Mouse (Mus musculus): ENCODE measurements around the gene Ctsd. TPM values are rescaled to one million over a fixed set of nuclear protein-coding genes. Genes with fewer than 3 reads are reported as not detected.
A peak's percentile ranks its signal among the peaks of the same experiment; 100 is the strongest.

Gene Ctsd
- polyA plus RNA-seq, 1 experiment from 2014 or later: 145 TPM

- Histone ChIP-seq H3K27me3 (ENCODE audit: low read depth, poor library complexity, severe bottlenecking) (no peaks in the 10 kb centered on the region), H3K27ac (replicated peaks) (no peak within 1 kb of the TSS), H3K4me3 (no peak within 1 kb of the TSS), H3K4me1 (peaks cover 20% of the 10 kb centered on the region), H3K36me3 (peaks cover 82% of the 10 kb centered on the region), H3K9me3 (replicated peaks) (no peaks in the 10 kb centered on the region)
- DNase-seq (ENCODE audit: low spot score): no peak
- WGBS: 95% methylated on average over 5 of the region's 5 CpGs
These were observed 5.3 kb downstream of the Ctsd start, which contains the start of gene Gm49369 for GRCm38 (mm10) chr7:142382567-142382966. Gm49369 (minus strand) TSS chr7:142382667.

DNA sequence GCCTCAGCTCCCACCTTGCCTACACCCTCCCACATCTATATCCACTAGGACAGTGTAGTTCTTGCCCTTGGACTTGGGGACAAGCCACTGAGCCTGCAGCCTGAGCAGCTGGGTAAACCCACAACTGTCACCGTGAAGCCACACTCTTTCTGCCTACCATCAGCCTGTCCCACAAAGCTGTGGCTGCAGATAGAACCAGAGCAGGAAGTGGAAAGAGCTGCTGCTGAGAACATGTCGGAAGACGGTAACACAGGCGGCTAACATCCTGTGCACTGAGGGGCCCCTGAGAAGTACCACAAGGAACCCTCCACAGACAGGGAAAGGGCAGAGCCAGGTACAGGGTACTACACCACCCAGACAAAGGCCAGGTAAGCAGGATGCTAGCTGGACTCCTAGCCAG is 6.7 kb downstream of the Ctsd start:
- 89% methylated on average over 4 of the region's 4 CpGs for WGBS
- Histone ChIP-seq H3K36me3 (peaks cover 96% of the 10 kb centered on the region), H3K9me3 (replicated peaks) (no peaks in the 10 kb centered on the region), H3K27me3 (ENCODE audit: low read depth, poor library complexity, severe bottlenecking) (no peaks in the 10 kb centered on the region), H3K4me1 (peaks cover 7% of the 10 kb centered on the region), H3K4me3 (no peak overlapping the region), H3K27ac (replicated peaks) (no peak overlapping the region)
- no peak for DNase-seq (ENCODE audit: low spot score)

DNA sequence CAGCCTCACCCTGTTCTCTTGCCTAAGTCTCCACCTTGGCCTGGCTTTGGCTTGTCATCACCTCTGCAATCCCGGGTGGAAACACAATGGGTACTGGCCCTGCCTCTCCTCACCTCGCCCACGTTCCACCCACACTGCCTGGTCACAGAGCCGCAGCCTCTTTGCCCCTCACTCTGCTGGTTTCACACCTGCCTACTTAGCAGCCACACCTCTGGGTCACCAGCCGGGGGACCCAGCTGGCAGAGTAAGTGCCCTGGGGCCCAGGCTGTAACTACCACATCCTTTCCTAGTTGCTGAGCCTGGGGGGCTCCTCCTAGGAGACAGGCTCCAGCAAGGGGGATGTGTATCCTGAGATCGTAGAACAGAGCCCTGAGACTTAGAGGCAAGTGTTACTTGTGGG is 8.7 kb downstream of the Ctsd start:
- no peak for DNase-seq (ENCODE audit: low spot score)
- no peaks in the 10 kb centered on the region for H3K9me3 ChIP-seq (replicated peaks)
- no peak overlapping the region for H3K4me3 ChIP-seq
- H3K36me3 ChIP-seq: peaks cover 91% of the 10 kb centered on the region
- peaks cover 5% of the 10 kb centered on the region for H3K27me3 ChIP-seq (ENCODE audit: low read depth, poor library complexity, severe bottlenecking)
- 90% methylated on average over 6 of the region's 6 CpGs for WGBS
- no peaks in the 10 kb centered on the region for H3K4me1 ChIP-seq
- H3K27ac ChIP-seq (replicated peaks): no peak overlapping the region

- peaks cover 2% of the 10 kb centered on the region for H3K4me1 ChIP-seq
- H3K36me3 ChIP-seq: peaks cover 73% of the 10 kb centered on the region
- no peak for DNase-seq (ENCODE audit: low spot score)
- no peaks in the 10 kb centered on the region for H3K9me3 ChIP-seq (replicated peaks)
- H3K27me3 ChIP-seq (ENCODE audit: low read depth, poor library complexity, severe bottlenecking): peaks cover 23% of the 10 kb centered on the region
- H3K27ac ChIP-seq (replicated peaks): 0 out of 2 replicates have a peak overlapping the region, but pooled peaks have one; percentile 10
- H3K4me3 ChIP-seq: no peak overlapping the region
- 91% methylated on average over 14 of the region's 14 CpGs for WGBS
These were observed 10.5 kb downstream of the Ctsd start for GRCm38 (mm10) chr7:142377233-142377925.

DNA sequence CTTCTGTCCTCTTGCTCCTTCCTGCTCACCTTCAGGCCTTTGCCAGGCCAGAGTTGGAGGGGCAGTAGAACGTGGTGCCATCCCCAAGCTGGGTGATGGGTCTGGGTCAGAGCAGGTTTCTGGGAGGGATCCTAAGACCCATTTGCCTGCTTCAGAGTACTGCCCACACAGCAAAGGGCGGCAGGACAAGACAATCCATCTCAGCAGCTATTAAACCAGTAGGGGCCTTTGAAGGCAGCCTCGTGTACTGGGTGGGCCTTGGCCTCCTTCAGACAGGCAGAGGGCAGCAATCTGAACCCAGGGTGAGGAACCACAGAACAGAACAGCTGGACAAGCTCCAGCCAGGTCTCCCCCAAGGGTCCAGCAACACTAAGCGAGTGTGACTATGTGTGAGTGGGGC is 11.7 kb downstream of the Ctsd start:
- Histone ChIP-seq H3K27ac (replicated peaks) (no peak overlapping the region), H3K4me3 (no peak overlapping the region), H3K36me3 (peaks cover 60% of the 10 kb centered on the region), H3K4me1 (peaks cover 14% of the 10 kb centered on the region), H3K9me3 (replicated peaks) (no peaks in the 10 kb centered on the region), H3K27me3 (ENCODE audit: low read depth, poor library complexity, severe bottlenecking) (peaks cover 36% of the 10 kb centered on the region)
- DNase-seq (ENCODE audit: low spot score): no peak
- WGBS: 78% methylated on average over 4 of the region's 4 CpGs

GRCm38 (mm10) chr7:142375261-142375724 is 12.5 kb downstream of the Ctsd start:
- no peak overlapping the region for H3K4me3 ChIP-seq
- no peaks in the 10 kb centered on the region for H3K9me3 ChIP-seq (replicated peaks)
- H3K27me3 ChIP-seq (ENCODE audit: low read depth, poor library complexity, severe bottlenecking): peaks cover 44% of the 10 kb centered on the region
- no peak overlapping the region for H3K27ac ChIP-seq (replicated peaks)
- peaks cover 15% of the 10 kb centered on the region for H3K4me1 ChIP-seq
- H3K36me3 ChIP-seq: peaks cover 52% of the 10 kb centered on the region
- WGBS: 84% methylated on average over 6 of the region's 6 CpGs
- DNase-seq (ENCODE audit: low spot score): no peak

DNA sequence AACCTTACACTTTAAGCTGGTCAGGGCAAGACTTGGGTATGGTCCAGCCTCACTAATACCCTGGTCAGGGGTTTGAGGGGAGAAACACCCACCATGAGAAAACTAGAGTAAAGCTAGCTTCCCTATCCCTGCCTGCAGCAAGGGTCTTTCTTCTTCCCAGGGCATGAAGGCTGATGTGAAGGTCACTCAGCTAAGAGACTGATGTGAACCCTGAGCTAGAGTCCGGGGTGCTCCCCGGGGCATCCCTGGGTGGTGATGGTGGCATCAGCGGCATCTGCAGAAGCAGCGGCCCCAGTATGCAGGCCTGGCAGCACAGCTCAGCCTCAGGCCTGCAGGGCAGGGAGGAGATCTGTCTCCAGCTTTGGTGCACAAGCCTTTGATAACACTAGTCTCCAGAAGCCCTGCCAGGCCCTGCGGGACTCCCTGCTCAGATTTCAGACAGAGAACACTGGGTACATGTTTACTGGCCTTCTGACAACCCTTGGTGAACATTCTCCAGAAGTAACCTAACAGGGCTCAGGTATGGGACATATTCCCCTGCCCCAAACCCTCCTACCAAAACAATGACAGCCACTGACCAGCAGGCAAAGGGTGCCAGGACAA is 13.3 kb downstream of the Ctsd start:
- H3K36me3 ChIP-seq: peaks cover 44% of the 10 kb centered on the region
- DNase-seq (ENCODE audit: low spot score): no peak
- H3K4me1 ChIP-seq: peaks cover 15% of the 10 kb centered on the region
- no peak overlapping the region for H3K4me3 ChIP-seq
- H3K9me3 ChIP-seq (replicated peaks): no peaks in the 10 kb centered on the region
- 88% methylated on average over 5 of the region's 5 CpGs for WGBS
- no peak overlapping the region for H3K27ac ChIP-seq (replicated peaks)
- peaks cover 51% of the 10 kb centered on the region for H3K27me3 ChIP-seq (ENCODE audit: low read depth, poor library complexity, severe bottlenecking)

- peaks cover 38% of the 10 kb centered on the region for H3K36me3 ChIP-seq
- H3K9me3 ChIP-seq (replicated peaks): no peaks in the 10 kb centered on the region
- H3K27ac ChIP-seq (replicated peaks): no peak within 1 kb of the TSS
- H3K4me1 ChIP-seq: peaks cover 15% of the 10 kb centered on the region
- WGBS: 72% methylated on average over 8 of the region's 8 CpGs
- peak within 1 kb of the TSS; percentile 55; the same call in 1 of the 2 replicates for H3K4me3 ChIP-seq
- peaks cover 55% of the 10 kb centered on the region for H3K27me3 ChIP-seq (ENCODE audit: low read depth, poor library complexity, severe bottlenecking)
- DNase-seq (ENCODE audit: low spot score): no peak
These were observed 14.0 kb downstream of the Ctsd start, which contains the start of gene Ifitm10 for GRCm38 (mm10) chr7:142373641-142374412. Ifitm10 (minus strand) TSS chr7:142373753.

GRCm38 (mm10) chr7:142373039-142373438 is 14.8 kb downstream of the Ctsd start:
- WGBS: 77% methylated on average over 5 of the region's 5 CpGs
- no peaks in the 10 kb centered on the region for H3K9me3 ChIP-seq (replicated peaks)
- no peak overlapping the region for H3K27ac ChIP-seq (replicated peaks)
- H3K4me3 ChIP-seq: no peak overlapping the region
- DNase-seq (ENCODE audit: low spot score): no peak
- H3K27me3 ChIP-seq (ENCODE audit: low read depth, poor library complexity, severe bottlenecking): peaks cover 60% of the 10 kb centered on the region
- peaks cover 15% of the 10 kb centered on the region for H3K4me1 ChIP-seq
- H3K36me3 ChIP-seq: peaks cover 30% of the 10 kb centered on the region

DNA sequence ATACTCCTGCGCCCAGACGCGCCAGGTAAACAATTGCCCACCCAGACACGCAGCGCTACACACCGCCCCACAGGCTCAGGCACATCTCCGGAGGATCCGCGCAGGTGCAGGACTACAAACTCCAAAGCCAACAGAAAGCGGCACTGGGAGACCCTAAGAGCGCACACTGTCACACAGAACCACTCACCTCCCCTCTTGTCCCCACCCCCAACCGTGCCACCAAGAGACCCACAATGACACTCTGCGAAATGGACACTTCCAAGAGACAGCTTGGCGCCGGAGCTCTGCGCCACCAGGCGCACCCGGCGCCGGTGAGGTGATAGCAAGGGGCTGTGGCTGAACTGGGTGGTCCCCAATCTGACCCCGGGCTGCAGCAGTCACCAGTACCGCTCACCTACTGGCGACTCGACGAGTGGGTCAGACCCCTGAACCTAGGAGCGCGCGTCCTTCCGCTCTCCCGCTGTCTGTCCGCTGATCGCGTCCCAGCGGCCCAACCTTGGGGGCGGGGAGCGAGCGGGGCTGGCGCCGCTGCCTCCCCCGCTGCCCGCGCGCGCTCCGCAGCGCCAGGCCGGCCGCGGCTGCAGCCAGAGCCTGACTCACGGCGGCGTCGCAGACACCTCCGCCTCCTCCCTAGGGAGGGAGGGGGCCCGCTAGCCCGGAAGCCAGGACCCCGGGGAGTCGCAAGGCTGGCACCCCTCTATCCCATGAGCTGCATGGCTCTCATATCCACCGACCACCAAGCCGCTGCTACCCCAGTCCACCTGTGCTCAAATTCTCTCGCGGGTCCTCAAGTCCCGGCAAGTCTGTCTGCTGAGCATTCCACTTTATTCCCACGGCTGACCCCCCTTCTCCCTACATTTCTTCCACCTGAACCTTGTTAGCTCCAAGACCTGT is 15.8 kb downstream of the Ctsd start:
- Histone ChIP-seq H3K27ac (replicated peaks) (no peak overlapping the region; the same call in 1 of the 2 replicates), H3K4me3 (peak overlapping the region; percentile 55), H3K4me1 (peaks cover 15% of the 10 kb centered on the region), H3K9me3 (replicated peaks) (no peaks in the 10 kb centered on the region), H3K36me3 (peaks cover 20% of the 10 kb centered on the region), H3K27me3 (ENCODE audit: low read depth, poor library complexity, severe bottlenecking) (peaks cover 62% of the 10 kb centered on the region)
- no peak for DNase-seq (ENCODE audit: low spot score)
- 2% methylated on average over 64 of the region's 64 CpGs for WGBS

- Histone ChIP-seq H3K4me1 (peaks cover 15% of the 10 kb centered on the region), H3K27ac (replicated peaks) (no peak overlapping the region), H3K4me3 (peak overlapping the region; percentile 55), H3K9me3 (replicated peaks) (no peaks in the 10 kb centered on the region), H3K36me3 (peaks cover 14% of the 10 kb centered on the region), H3K27me3 (ENCODE audit: low read depth, poor library complexity, severe bottlenecking) (peaks cover 62% of the 10 kb centered on the region)
- DNase-seq (ENCODE audit: low spot score): no peak
- 30% methylated on average over 11 of the region's 11 CpGs for WGBS
These were observed 16.5 kb downstream of the Ctsd start for GRCm38 (mm10) chr7:142371398-142371767.

DNA sequence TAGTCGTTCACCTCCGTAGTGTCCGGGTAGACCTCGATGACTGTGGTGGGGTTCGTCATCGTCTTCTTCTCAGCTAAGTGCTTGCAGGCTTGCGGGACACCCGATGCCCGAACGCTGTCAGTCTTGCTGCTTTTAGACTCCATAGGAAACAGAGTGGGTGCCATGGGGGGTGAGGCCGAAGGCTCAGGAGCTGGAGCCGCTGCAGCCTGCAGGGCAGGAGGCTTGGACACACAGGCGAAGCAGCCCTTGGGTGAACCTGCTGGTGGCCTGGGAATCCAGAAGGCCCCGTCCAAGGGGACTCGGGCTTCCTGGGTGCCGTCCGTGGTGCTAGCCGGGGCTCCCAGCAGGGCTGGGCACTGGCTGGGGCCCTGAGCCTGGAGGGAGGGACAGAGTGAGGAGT is 16.9 kb downstream of the Ctsd start:
- Histone ChIP-seq H3K27ac (replicated peaks) (no peak overlapping the region), H3K4me1 (peaks cover 15% of the 10 kb centered on the region), H3K4me3 (no peak overlapping the region), H3K9me3 (replicated peaks) (no peaks in the 10 kb centered on the region), H3K27me3 (ENCODE audit: low read depth, poor library complexity, severe bottlenecking) (peaks cover 62% of the 10 kb centered on the region), H3K36me3 (peaks cover 9% of the 10 kb centered on the region)
- DNase-seq (ENCODE audit: low spot score): no peak
- WGBS: 82% methylated on average over 18 of the region's 18 CpGs
